Mouse (Mus musculus) heart, postnatal 0 days (tissue): ENCODE results near the gene Slc7a8. TPM values are rescaled to one million over a fixed set of nuclear protein-coding genes. Genes with fewer than 3 reads are reported as not detected.

Experiments used
- ATAC-seq: fragments of 200-750 bp; cut with Nextera tagmentation; 2 replicates; pipeline ENCODE4 v1.8.0; 2017; ENCODE audit warnings: low read depth, moderate number of reproducible peaks, moderate library complexity; ENCODE audit not compliant: insufficient read depth
- DNase-seq: peaks from one replicate; pipeline ENCODE4 v3.0.0-alpha.2; 2016; ENCODE audit warnings: low spot score
- H3K27ac ChIP-seq: fragments of 300-500 bp; sonication (generic); 2 replicates; pipeline ENCODE4 v1.5.1; 2014; ENCODE audit warnings: low read depth, mild to moderate bottlenecking
- H3K27me3 ChIP-seq: fragments of 300-500 bp; sonication (generic); 2 replicates; pipeline ENCODE4 v1.6.1; 2014; ENCODE audit warnings: low read length, mixed read lengths; ENCODE audit not compliant: control insufficient read depth, insufficient read depth
- H3K36me3 ChIP-seq: fragments of 300-500 bp; sonication (generic); replicated peaks from 2 replicates; pipeline ENCODE4 v1.6.1; 2014; ENCODE audit warnings: low read length, mixed read lengths; ENCODE audit not compliant: control insufficient read depth, insufficient read depth
- H3K4me1 ChIP-seq: fragments of 300-500 bp; sonication (generic); 2 replicates; pipeline ENCODE4 v1.6.1; 2014; ENCODE audit warnings: antibody characterized with exemption; ENCODE audit not compliant: control insufficient read depth, insufficient read depth
- H3K4me2 ChIP-seq: fragments of 300-500 bp; sonication (generic); 2 replicates; pipeline ENCODE4 v1.6.1; 2014; ENCODE audit warnings: low read depth, mild to moderate bottlenecking, low read length, moderate library complexity
- H3K4me3 ChIP-seq: fragments of 300-500 bp; sonication (generic); 2 replicates; pipeline ENCODE4 v1.5.1; 2014; ENCODE audit warnings: low read depth, low read length
- H3K9ac ChIP-seq: fragments of 300-500 bp; sonication (generic); replicated peaks from 2 replicates; pipeline ENCODE4 v1.6.1; 2014; ENCODE audit warnings: low read depth, low read length, mixed read lengths
- H3K9me3 ChIP-seq: fragments of 300-500 bp; sonication (generic); replicated peaks from 2 replicates; pipeline ENCODE4 v1.6.1; 2016; ENCODE audit warnings: low read length; ENCODE audit not compliant: control insufficient read depth
- CTCF ChIP-seq: IDR thresholded peaks from 2 replicates; pipeline ENCODE4 v1.5.1; 2016; ENCODE audit warnings: antibody characterized with exemption, control low read depth, low read depth
- EP300 ChIP-seq: IDR thresholded peaks from 2 replicates; pipeline ENCODE4 v1.6.1; 2016; ENCODE audit warnings: antibody characterized with exemption, low read depth
- WGBS: fragments of 180-500 bp; shearing (Covaris S2); extraction: QIAGEN DNeasy Blood & Tissue Kit; methylation state at CpG from one replicate; pipeline ENCODE4 v1.1.7; 2014; 5-methylcytosine and 5-hydroxymethylcytosine counted together
- polyA plus RNA-seq: library from polyadenylated mRNA; unstranded; fragments of >200 nt; fragmentation: Nextera tagmentation; extraction: Ambion mirVana; gene quantifications from 2 replicates; pipeline ENCODE4 v1.2.1, GENCODE M21; 2015
- total RNA-seq: library from RNA; depleted of rRNA; stranded (reverse); fragments of >200 nt; gene quantifications from 2 replicates; pipeline ENCODE4 v1.2.3, GENCODE M21; 2014; ENCODE audit warnings: low replicate concordance

Gene Slc7a8
- total and polyA plus RNA-seq, 2 experiments from 2014 or later: 1.2 to 3.1 TPM

GRCm38 (mm10) chr14:54709054-54709453 lies 72.7 kb downstream of the Slc7a8 start:
- no peak for DNase-seq
- H3K4me1 ChIP-seq: peaks cover 13% of the 10 kb centered on the region
- 78% methylated on average over 9 of the region's 9 CpGs for WGBS
- H3K27me3 ChIP-seq: no peaks in the 10 kb centered on the region
- no peak overlapping the region for H3K27ac ChIP-seq
- ATAC-seq: no peak
- no peak overlapping the region for H3K4me2 ChIP-seq
- H3K4me3 ChIP-seq: no peak overlapping the region
- no peak overlapping the region for H3K9ac ChIP-seq
- TF ChIP-seq EP300: no peak
- H3K36me3 ChIP-seq: no peaks in the 10 kb centered on the region
- no peaks in the 10 kb centered on the region for H3K9me3 ChIP-seq

- Histone ChIP-seq H3K36me3 (no peaks in the 10 kb centered on the region), H3K27ac (no peak overlapping the region), H3K9me3 (no peaks in the 10 kb centered on the region), H3K4me1 (peaks cover 13% of the 10 kb centered on the region), H3K4me2 (no peak overlapping the region), H3K9ac (0 out of 2 replicates have a peak overlapping the region, but pooled peaks have one; percentile 22), H3K4me3 (no peak overlapping the region), H3K27me3 (no peaks in the 10 kb centered on the region)
- ATAC-seq (peak; percentile 53; the same call in 1 of the 2 replicates), DNase-seq (peak; percentile 29)
- TF ChIP-seq EP300 (no peak), CTCF (no peak)
- WGBS: 23% methylated on average over 17 of the region's 17 CpGs
Measured at GRCm38 (mm10) chr14:54706589-54707320, 75.0 kb downstream of the Slc7a8 start.

GRCm38 (mm10) chr14:54705844-54706243 lies 75.9 kb downstream of the Slc7a8 start:
- DNase-seq: no peak
- 18% methylated on average over 5 of the region's 5 CpGs for WGBS
- no peak overlapping the region for H3K27ac ChIP-seq
- H3K4me1 ChIP-seq: peaks cover 13% of the 10 kb centered on the region
- H3K36me3 ChIP-seq: no peaks in the 10 kb centered on the region
- H3K9ac ChIP-seq: no peak overlapping the region
- H3K27me3 ChIP-seq: no peaks in the 10 kb centered on the region
- H3K9me3 ChIP-seq: no peaks in the 10 kb centered on the region
- no peak overlapping the region for H3K4me2 ChIP-seq
- no peak for ATAC-seq
- TF ChIP-seq EP300 (no peak), CTCF (no peak)
- H3K4me3 ChIP-seq: no peak overlapping the region

GRCm38 (mm10) chr14:54703207-54703606 lies 78.5 kb downstream of the Slc7a8 start:
- WGBS: 52% methylated on average over 10 of the region's 10 CpGs
- Histone ChIP-seq H3K9me3 (no peaks in the 10 kb centered on the region), H3K9ac (no peak overlapping the region), H3K4me3 (no peak overlapping the region), H3K4me1 (peaks cover 22% of the 10 kb centered on the region), H3K36me3 (no peaks in the 10 kb centered on the region), H3K27me3 (no peaks in the 10 kb centered on the region), H3K27ac (no peak overlapping the region), H3K4me2 (no peak overlapping the region)
- no peak for DNase-seq
- TF ChIP-seq CTCF: no peak
- TF ChIP-seq EP300: no peak
- no peak for ATAC-seq

GRCm38 (mm10) chr14:54701298-54701697 lies 80.4 kb downstream of the Slc7a8 start:
- peak; percentile 78 for ATAC-seq
- peak; percentile 81 for DNase-seq
- WGBS: 7% methylated on average over 6 of the region's 6 CpGs
- Histone ChIP-seq H3K4me1 (peaks cover 14% of the 10 kb centered on the region; the same call in 1 of the 2 replicates), H3K27me3 (no peaks in the 10 kb centered on the region), H3K36me3 (no peaks in the 10 kb centered on the region), H3K27ac (no peak overlapping the region), H3K9me3 (no peaks in the 10 kb centered on the region), H3K4me3 (no peak overlapping the region), H3K4me2 (no peak overlapping the region), H3K9ac (no peak overlapping the region)
- TF ChIP-seq EP300 (no peak), CTCF (peak; percentile 98)

GRCm38 (mm10) chr14:54699586-54699985 lies 82.2 kb downstream of the Slc7a8 start:
- WGBS: 51% methylated on average over 3 of the region's 3 CpGs

More at GRCm38 (mm10) chr14:54699586-54699985, 82.2 kb downstream of the Slc7a8 start:
- no peak for TF ChIP-seq CTCF
- no peak for TF ChIP-seq EP300
- no peak overlapping the region for H3K4me3 ChIP-seq
- H3K27me3 ChIP-seq: no peaks in the 10 kb centered on the region
- H3K4me1 ChIP-seq: 0 out of 2 replicates have a peak, but pooled peaks cover 8% of the 10 kb centered on the region
- H3K9me3 ChIP-seq: no peaks in the 10 kb centered on the region
- no peaks in the 10 kb centered on the region for H3K36me3 ChIP-seq
- ATAC-seq: no peak
- H3K9ac ChIP-seq: no peak overlapping the region
- no peak overlapping the region for H3K4me2 ChIP-seq
- H3K27ac ChIP-seq: no peak overlapping the region
- no peak for DNase-seq
